Mouse (Mus musculus) midbrain, embryonic 13.5 days (tissue): ENCODE results near the gene Gsdmc4. TPM values are rescaled to one million over a fixed set of nuclear protein-coding genes. Genes with fewer than 3 reads are reported as not detected.
"Not testable (repeated sequence)": the region's sequence is repeated elsewhere in the genome, so short reads cannot be mapped to it uniquely, and the experiment has no call there.

Experiments
- ATAC-seq: fragments of 200-750 bp; cut with Nextera tagmentation; 2 replicates; pipeline ENCODE4 v1.8.0; 2017; ENCODE audit warnings: mild to moderate bottlenecking, moderate TSS enrichment, moderate library complexity
- H3K27ac ChIP-seq: fragments of 300-500 bp; sonication (generic); 2 replicates; pipeline ENCODE4 v1.5.1; 2015; ENCODE audit warnings: inconsistent platforms, mild to moderate bottlenecking, moderate library complexity
- H3K27me3 ChIP-seq: fragments of 300-500 bp; sonication (generic); 2 replicates; pipeline ENCODE4 v1.6.1; 2015; ENCODE audit warnings: mild to moderate bottlenecking, inconsistent platforms
- H3K36me3 ChIP-seq: fragments of 300-500 bp; sonication (generic); 2 replicates; pipeline ENCODE4 v1.6.1; 2015; ENCODE audit warnings: mild to moderate bottlenecking, inconsistent platforms
- H3K4me1 ChIP-seq: fragments of 300-500 bp; sonication (generic); replicated peaks from 2 replicates; pipeline ENCODE4 v1.6.1; 2015; ENCODE audit warnings: inconsistent platforms
- H3K4me2 ChIP-seq: fragments of 300-500 bp; sonication (generic); replicated peaks from 2 replicates; pipeline ENCODE4 v1.6.1; 2015; ENCODE audit warnings: moderate library complexity, mild to moderate bottlenecking, inconsistent platforms
- H3K4me3 ChIP-seq: fragments of 300-500 bp; sonication (generic); replicated peaks from 2 replicates; pipeline ENCODE4 v1.5.1; 2015; ENCODE audit warnings: mild to moderate bottlenecking, inconsistent platforms
- H3K9ac ChIP-seq: fragments of 300-500 bp; sonication (generic); replicated peaks from 2 replicates; pipeline ENCODE4 v1.6.1; 2015; ENCODE audit warnings: mild to moderate bottlenecking, inconsistent platforms
- H3K9me3 ChIP-seq: fragments of 300-500 bp; sonication (generic); 2 replicates; pipeline ENCODE4 v1.6.1; 2016; ENCODE audit warnings: mild to moderate bottlenecking, inconsistent platforms
- WGBS: fragments of 180-500 bp; shearing (Covaris S2); methylation state at CpG from one replicate; pipeline ENCODE4 v1.1.7; 2015; 5-methylcytosine and 5-hydroxymethylcytosine counted together
- polyA plus RNA-seq: library from polyadenylated mRNA; unstranded; fragments of >200 nt; fragmentation: Nextera tagmentation; extraction: Ambion mirVana; gene quantifications from 2 replicates; pipeline ENCODE4 v1.2.1, GENCODE M21; 2015

Gene Gsdmc4
- polyA plus RNA-seq, 1 experiment from 2014 or later: 0.08 TPM

GRCm38 (mm10) chr15:63909896-63910295, 2.2 kb downstream of the Gsdmc4 start:
- ATAC-seq, H3K4me2 ChIP-seq, H3K9ac ChIP-seq, H3K27me3 ChIP-seq, H3K36me3 ChIP-seq, H3K9me3 ChIP-seq, H3K27ac ChIP-seq, H3K4me3 ChIP-seq, H3K4me1 ChIP-seq: not testable (repeated sequence)

GRCm38 (mm10) chr15:63895560-63896353, 16.3 kb downstream of the Gsdmc4 start:
- WGBS: 41% methylated on average over 9 of the region's 9 CpGs

GRCm38 (mm10) chr15:63888440-63888839, 23.7 kb downstream of the Gsdmc4 start:
- not testable (repeated sequence) for H3K9ac ChIP-seq, ATAC-seq, H3K4me2 ChIP-seq, H3K4me3 ChIP-seq, H3K9me3 ChIP-seq, H3K4me1 ChIP-seq, H3K27ac ChIP-seq, H3K27me3 ChIP-seq, H3K36me3 ChIP-seq
- 77% methylated on average over 5 of the region's 5 CpGs for WGBS

More at GRCm38 (mm10) chr15:63895560-63896353, 16.3 kb downstream of the Gsdmc4 start:
- not testable (repeated sequence) for H3K36me3 ChIP-seq, H3K9me3 ChIP-seq, H3K4me1 ChIP-seq, H3K9ac ChIP-seq, H3K4me2 ChIP-seq, H3K27ac ChIP-seq, H3K27me3 ChIP-seq, ATAC-seq, H3K4me3 ChIP-seq

- not testable (repeated sequence) for H3K4me1 ChIP-seq, ATAC-seq, H3K36me3 ChIP-seq, H3K27me3 ChIP-seq, H3K4me3 ChIP-seq, H3K4me2 ChIP-seq, H3K9ac ChIP-seq, H3K27ac ChIP-seq, H3K9me3 ChIP-seq
- WGBS: no CpG with 5 or more reads among the region's 5 CpGs
These were observed 24.1 kb downstream of the Gsdmc4 start for GRCm38 (mm10) chr15:63887949-63888348.

GRCm38 (mm10) chr15:63878458-63878857, 33.6 kb downstream of the Gsdmc4 start, which contains the start of gene Gsdmc3:
Gsdmc3 (minus strand) TSS chr15:63878558.
- H3K27ac ChIP-seq, H3K27me3 ChIP-seq, H3K36me3 ChIP-seq, H3K4me1 ChIP-seq, ATAC-seq, H3K9ac ChIP-seq, H3K4me2 ChIP-seq, H3K4me3 ChIP-seq, H3K9me3 ChIP-seq: not testable (repeated sequence)
- 96% methylated on average over 1 of the region's 3 CpGs for WGBS

- H3K9me3 ChIP-seq, H3K4me3 ChIP-seq, H3K4me2 ChIP-seq, H3K27ac ChIP-seq, H3K27me3 ChIP-seq, H3K4me1 ChIP-seq, H3K9ac ChIP-seq, H3K36me3 ChIP-seq, ATAC-seq: not testable (repeated sequence)
These were observed 35.9 kb downstream of the Gsdmc4 start for GRCm38 (mm10) chr15:63876160-63876559.

- not testable (repeated sequence) for H3K36me3 ChIP-seq, H3K9ac ChIP-seq, H3K9me3 ChIP-seq, H3K27ac ChIP-seq, ATAC-seq, H3K4me2 ChIP-seq, H3K4me1 ChIP-seq, H3K27me3 ChIP-seq, H3K4me3 ChIP-seq
- WGBS: 50% methylated on average over 5 of the region's 5 CpGs
These were observed 50.1 kb downstream of the Gsdmc4 start for GRCm38 (mm10) chr15:63861965-63862364.

Other genes with a start within 250 kb of the Gsdmc4 start
- gene Gsdmc2, start 67.1 kb downstream of the Gsdmc4 start, polyA plus RNA-seq: not detected in 2 replicates
- gene Gsdmc3, start 33.7 kb downstream of the Gsdmc4 start, polyA plus RNA-seq: not detected in 2 replicates
- gene Fam49b, start 148.2 kb upstream of the Gsdmc4 start, polyA plus RNA-seq: 95.3 and 106 TPM in 2 replicates